Mouse (Mus musculus) layer of hippocampus, adult 9-10 months (tissue): ENCODE results near the gene Micall1.

Experiments used
- DNase-seq: peaks from one replicate; pipeline ENCODE4 v3.0.0; 2022; ENCODE audit warnings: low spot score

Micall1 gene

GRCm38 (mm10) chr15:79108421-79109320, at the start of gene Micall1:
Gene Micall1, plus strand, starts transcription at chr15:79108898.
- no peak for DNase-seq

- no peak for DNase-seq
These were observed 47.7 kb upstream of the Micall1 start for GRCm38 (mm10) chr15:79060887-79061565.

GRCm38 (mm10) chr15:79062376-79063159, 46.1 kb upstream of the Micall1 start, which contains the start of gene Ankrd54:
Gene Ankrd54, minus strand, starts transcription at chr15:79062893.
- DNase-seq, result peak; percentile 98

- no peak for DNase-seq
These were observed 45.4 kb upstream of the Micall1 start for GRCm38 (mm10) chr15:79063160-79063740.

- DNase-seq, result no peak
These were observed 43.5 kb upstream of the Micall1 start for GRCm38 (mm10) chr15:79065086-79065770.

- DNase-seq, result no peak
These were observed 42.4 kb upstream of the Micall1 start for GRCm38 (mm10) chr15:79066276-79066675.

GRCm38 (mm10) chr15:79067631-79068030, 41.1 kb upstream of the Micall1 start:
- no peak for DNase-seq

GRCm38 (mm10) chr15:79068416-79068815, 40.3 kb upstream of the Micall1 start:
- DNase-seq, result no peak

- no peak for DNase-seq
These were observed 37.3 kb upstream of the Micall1 start for GRCm38 (mm10) chr15:79071117-79072039.

- DNase-seq, result no peak
These were observed 34.9 kb upstream of the Micall1 start for GRCm38 (mm10) chr15:79073752-79074151.

- no peak for DNase-seq
These were observed 34.3 kb upstream of the Micall1 start for GRCm38 (mm10) chr15:79074446-79074845.

GRCm38 (mm10) chr15:79074913-79075532, 33.7 kb upstream of the Micall1 start, which contains the start of gene Eif3l:
Gene Eif3l, plus strand, starts transcription at chr15:79075179.
- no peak for DNase-seq

- no peak for DNase-seq
These were observed 32.9 kb upstream of the Micall1 start for GRCm38 (mm10) chr15:79075658-79076365.

GRCm38 (mm10) chr15:79079567-79079966, 29.1 kb upstream of the Micall1 start:
- DNase-seq, result no peak

- DNase-seq, result no peak
These were observed 16.4 kb upstream of the Micall1 start for GRCm38 (mm10) chr15:79092284-79092683.

GRCm38 (mm10) chr15:79093083-79093839, 15.4 kb upstream of the Micall1 start:
- DNase-seq, result no peak

GRCm38 (mm10) chr15:79095483-79095882, 13.2 kb upstream of the Micall1 start:
- DNase-seq, result no peak

- DNase-seq, result no peak
These were observed 12.1 kb upstream of the Micall1 start for GRCm38 (mm10) chr15:79096556-79096955.
